In genomic region chr8:70214411-70214810, GRCm38 (mm10) we compare ENCODE assay signal across 1 mouse cellular context.
TF ChIP-seq lines count a peak whose summit lies in the region.

No protein-coding gene starts in this region.

TF ChIP-seq in MEL, 35 proteins besides CTCF, POLR2A, EP300 and RAD21 (continued from another document):
- TF ChIP-seq SMC3 (IDR thresholded peaks at IDR 0.05; ENCODE audit: low read depth, low read length), result no peak
- no peak for TF ChIP-seq POLR2AphosphoS5 (IDR thresholded peaks at IDR 0.05; ENCODE audit: borderline replicate concordance, low read depth, low read length)
